Mouse (Mus musculus) left cerebral cortex, postnatal 25 days (tissue): ENCODE data around the gene Rad51b. TPM values are rescaled to one million over a fixed set of nuclear protein-coding genes. Genes with fewer than 3 reads are reported as not detected.

Source experiments
- DNase-seq, 2 experiments: peaks; one replicate each; pipeline ENCODE4 v3.0.0; 2022; ENCODE audit warnings: low spot score in 2 of 2, mixed read lengths in 1 of 2
- intact Hi-C: fragments of 180-260 bp; cut with DNase I; formaldehyde crosslinking; loops from one replicate; pipeline ENCODE4 v1.15.1; 2025
- total RNA-seq, 2 experiments: library from RNA; stranded (reverse); gene quantifications; 2 replicates each; pipeline ENCODE4 v1.2.3; 2021

Rad51b gene
- total RNA-seq, 2 experiments from 2014 or later: 0.32 TPM; not detected in 1

- no peak for DNase-seq
- intact Hi-C loops: no loop called here
These were observed 250.5 kb downstream of the Rad51b start for GRCm38 (mm10) chr12:79547556-79547955.

GRCm38 (mm10) chr12:79548607-79549330 is 251.7 kb downstream of the Rad51b start:
- intact Hi-C loops: no loop called here
- DNase-seq: no peak

DNA sequence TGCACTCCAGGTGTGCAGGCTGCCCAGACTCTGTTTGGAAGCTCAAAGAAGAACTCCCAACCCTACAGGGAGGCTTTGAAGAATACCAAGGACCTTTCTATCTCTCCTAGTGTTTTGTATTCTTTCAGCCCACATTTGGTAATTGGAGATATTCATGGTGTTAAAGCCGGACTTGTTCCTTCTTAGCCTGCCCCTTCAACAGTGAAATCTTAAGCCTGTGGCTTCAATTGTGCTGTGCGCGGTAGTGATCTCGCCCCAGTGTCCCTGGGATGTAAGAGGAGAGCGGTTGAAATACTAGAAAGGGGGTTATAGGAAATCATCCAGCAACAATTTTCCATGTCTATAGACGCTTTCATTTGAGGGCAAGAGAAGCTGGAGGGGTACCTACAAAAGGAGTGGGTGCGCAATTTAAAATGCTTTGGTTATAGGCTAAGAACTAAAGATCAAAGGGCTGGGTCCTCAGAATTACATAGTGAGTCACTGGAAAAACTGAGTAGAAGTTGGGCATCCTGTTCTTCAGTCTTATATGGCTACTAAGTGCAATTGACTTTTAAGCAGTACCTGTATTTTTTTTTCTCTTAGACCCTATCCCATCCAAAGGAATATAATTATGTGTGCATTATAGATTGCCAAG is 253.1 kb downstream of the Rad51b start:
- DNase-seq: no peak
- intact Hi-C loops: loop anchor here (5.0 kb wide), 1 partner anchor 333 kb away; no protein-coding TSS in a partner anchor

- intact Hi-C loops: loop anchor here (5.0 kb wide), 1 partner anchor 334 kb away; no protein-coding TSS in a partner anchor
- DNase-seq: no peak
These were observed 254.2 kb downstream of the Rad51b start for GRCm38 (mm10) chr12:79551274-79551673.

- no peak for DNase-seq
- intact Hi-C loops: loop anchor here (5.0 kb wide), 1 partner anchor 336 kb away; no protein-coding TSS in a partner anchor
These were observed 256.0 kb downstream of the Rad51b start for GRCm38 (mm10) chr12:79553056-79553455.

DNA sequence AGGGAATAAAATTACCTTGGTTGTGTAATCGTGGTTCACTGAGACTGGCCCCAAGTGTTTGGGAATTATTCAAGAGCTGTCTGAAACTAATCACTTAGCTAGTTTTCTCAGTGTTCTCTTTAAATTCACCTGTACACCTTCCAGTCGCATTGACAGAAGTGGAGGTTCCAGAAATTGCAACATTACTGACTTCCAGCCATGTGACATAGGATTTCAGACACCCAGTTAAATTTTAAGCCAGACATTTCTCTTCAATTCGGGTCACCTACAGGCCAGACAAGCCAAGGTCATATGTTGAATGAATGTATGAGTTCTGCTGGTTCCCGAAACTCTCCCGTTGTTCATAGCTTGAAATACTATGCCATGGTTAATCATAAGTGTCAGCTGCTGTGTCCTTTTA is 260.8 kb downstream of the Rad51b start:
- no peak for DNase-seq
- intact Hi-C loops: no loop called here

DNA sequence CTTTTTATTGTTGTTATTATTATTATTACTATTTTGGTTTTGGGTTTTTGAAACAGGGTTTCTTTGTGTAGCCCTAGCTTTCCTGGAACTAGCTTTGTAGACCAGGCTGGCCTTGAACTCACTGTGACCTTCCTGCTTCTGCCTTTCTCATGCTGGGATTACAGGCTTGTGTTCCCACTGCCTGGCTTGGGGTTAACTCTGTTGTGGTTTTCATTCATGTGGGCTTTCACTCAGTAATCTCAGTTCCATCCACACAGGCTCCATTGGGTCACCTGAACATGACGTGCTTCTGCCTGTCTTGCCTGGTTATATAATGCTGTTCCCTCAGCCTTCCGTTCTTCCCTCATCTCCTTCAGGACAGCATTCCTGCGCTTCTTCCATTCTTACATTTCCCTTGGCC is 261.6 kb downstream of the Rad51b start:
- DNase-seq: no peak
- intact Hi-C loops: no loop called here

DNA sequence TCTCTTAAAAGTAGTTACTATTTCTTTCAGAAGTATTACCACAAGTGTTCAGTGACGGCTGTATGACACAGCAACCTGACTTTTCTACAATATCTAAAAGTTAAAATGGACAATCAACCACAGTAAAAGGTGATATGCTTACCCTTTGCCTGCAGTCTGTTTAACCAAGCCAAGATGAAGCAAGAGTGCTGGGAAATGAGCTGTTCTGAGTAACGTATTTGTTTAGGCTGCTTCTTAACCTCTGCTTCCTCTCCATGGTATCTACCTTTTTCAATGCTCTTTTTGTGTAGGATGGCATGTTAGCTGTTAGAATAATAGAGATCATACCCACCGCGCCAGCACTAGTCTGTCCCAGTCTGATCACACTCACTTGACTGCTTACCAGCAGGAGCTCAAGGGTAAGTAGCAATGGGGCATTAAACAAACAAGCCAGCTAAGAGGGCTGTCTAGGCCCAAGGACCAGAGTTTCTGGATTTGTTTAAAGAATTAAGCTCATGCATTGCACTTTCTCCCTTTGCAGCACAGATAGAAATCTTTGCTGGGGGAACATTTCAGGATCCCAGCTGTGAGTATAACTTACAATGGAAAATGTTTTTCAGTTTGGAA is 262.4 kb downstream of the Rad51b start:
- intact Hi-C loops: no loop called here
- DNase-seq: no peak

DNA sequence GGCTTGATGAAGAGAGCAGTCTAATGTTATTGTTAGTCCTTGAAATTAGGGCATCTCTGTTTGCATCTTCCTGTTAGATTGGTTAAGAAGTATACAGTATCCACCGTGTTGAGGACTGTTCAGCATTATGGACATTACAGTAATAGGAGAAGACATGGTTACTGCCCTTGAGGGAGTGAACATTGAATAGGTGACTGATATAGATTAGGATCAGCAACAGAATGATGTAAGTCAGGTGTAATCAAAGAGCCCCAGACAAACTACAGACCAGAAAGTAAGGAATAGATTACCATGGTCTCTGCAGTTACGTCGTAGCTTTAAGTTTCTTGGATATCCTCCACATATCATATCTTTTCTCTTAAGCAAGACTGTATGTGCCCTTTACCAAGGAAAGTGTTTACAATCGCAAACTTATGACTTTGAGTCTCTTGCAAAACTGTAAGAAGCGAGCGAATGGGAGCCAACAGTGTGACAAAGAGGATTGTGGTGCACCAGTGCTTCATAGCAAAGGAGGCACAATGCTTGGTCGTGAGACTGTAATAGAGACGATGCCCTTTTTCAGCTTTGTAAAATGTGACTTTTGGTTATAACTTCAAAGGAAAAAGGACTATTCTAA is 263.1 kb downstream of the Rad51b start:
- intact Hi-C loops: no loop called here
- DNase-seq: no peak

GRCm38 (mm10) chr12:79560893-79561292 is 263.8 kb downstream of the Rad51b start:
- intact Hi-C loops: no loop called here
- no peak for DNase-seq

GRCm38 (mm10) chr12:79574159-79575040 is 277.3 kb downstream of the Rad51b start:
- intact Hi-C loops: no loop called here
- no peak for DNase-seq

- intact Hi-C loops: no loop called here
- DNase-seq: no peak
These were observed 278.0 kb downstream of the Rad51b start for GRCm38 (mm10) chr12:79575041-79575541.

DNA sequence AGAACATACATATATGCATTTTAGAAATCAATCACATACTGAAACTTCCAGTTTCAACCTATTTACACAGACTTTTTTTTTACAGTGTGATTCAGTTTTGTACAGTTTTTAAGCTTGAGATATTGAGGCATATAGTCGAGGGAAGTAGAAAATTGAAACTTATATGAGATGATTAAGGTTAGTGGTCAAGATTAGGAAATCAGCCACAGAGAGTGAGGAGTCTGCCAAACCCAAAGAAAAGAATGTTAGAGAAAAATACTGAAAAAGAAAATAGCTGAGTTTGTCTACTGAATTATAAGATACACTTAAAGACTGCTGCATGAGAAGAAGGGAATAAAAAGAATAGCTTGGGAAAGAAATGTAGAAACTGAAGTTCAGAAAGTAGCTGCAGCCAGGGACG is 280.4 kb downstream of the Rad51b start:
- intact Hi-C loops: no loop called here

DNA sequence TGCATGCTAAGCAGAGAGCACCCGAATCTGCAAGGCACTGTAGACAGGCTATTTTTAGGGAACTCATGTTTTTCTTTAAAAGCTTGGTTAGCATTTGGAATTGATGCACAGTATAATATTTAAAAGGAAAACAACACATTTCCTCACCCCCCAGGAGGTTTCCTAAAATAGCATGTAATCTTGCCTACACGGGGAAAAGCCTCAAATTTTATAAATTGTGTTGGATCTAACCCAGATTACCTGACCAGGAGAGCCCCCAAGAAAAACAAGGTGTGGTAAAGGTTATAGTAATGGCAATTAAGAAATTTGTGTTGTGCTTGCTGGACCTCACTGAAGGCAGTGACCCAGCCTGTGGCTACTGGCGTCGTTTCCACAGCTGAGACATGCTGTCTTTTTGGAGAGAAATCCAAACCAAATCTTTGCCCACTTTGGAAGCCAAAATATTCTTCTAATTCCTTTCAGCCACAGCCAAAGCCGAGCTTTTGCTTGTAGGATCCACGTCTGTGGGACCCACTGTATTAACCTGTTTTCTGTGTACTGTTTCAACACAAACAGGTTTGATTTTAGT is 282.0 kb downstream of the Rad51b start:
- intact Hi-C loops: no loop called here
- DNase-seq: no peak

More for the DNA sequence above, 280.4 kb downstream of the Rad51b start:
- no peak for DNase-seq

DNA sequence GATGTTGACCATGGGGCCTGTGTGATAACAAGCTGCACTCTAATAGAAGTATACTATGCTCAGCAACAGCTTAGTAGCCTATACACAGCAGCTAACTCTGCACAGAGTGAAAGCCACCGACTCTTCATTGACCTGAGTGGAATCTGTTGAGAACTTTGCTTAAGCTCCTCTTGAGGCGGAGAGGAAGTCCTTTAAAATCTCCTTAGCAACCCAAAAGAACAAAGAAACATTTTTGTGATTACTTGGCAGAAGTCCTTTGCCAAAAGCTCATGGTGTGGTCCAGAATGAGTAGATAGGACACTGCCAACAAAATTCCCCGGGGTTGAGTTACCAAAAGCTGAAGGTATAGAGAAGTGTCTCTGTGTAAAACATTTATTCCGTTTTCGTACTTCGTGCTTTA is 282.8 kb downstream of the Rad51b start:
- intact Hi-C loops: no loop called here
- no peak for DNase-seq

DNA sequence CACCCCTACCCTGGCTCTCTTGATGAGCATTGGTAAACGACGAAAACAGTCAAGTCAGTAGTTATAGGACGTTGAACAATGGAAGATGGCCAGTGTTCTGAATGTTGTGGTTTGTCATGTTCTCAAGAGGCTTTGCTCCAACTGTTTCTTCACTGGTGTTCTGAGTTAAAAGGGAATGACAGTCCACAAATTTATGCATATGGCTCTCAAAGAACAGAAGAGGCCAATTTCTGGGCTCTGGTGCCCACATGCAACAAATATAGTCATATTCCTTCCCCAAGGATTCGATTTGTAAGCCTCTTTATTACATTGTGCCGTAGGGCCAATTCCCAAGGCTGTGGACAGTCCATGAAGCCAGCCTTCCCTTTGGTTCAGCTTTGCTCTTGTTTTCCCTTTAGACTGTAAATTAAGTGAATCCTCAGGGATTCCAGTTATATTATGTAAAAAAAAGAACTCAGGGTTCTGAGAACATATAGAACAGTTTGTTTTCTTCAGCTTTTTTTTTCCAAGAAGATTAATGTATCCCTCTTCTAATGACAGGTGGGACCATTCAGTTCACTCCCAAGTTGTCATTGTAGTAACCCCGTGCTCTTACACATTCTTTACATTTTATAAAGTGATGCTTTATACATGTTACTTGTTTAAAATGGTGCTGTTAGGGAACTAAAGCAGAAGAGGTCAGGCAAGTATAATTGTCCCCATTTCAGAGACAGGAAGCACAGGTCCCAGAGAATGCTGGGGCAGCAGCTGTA is 287.6 kb downstream of the Rad51b start:
- no peak for DNase-seq
- intact Hi-C loops: no loop called here

DNA sequence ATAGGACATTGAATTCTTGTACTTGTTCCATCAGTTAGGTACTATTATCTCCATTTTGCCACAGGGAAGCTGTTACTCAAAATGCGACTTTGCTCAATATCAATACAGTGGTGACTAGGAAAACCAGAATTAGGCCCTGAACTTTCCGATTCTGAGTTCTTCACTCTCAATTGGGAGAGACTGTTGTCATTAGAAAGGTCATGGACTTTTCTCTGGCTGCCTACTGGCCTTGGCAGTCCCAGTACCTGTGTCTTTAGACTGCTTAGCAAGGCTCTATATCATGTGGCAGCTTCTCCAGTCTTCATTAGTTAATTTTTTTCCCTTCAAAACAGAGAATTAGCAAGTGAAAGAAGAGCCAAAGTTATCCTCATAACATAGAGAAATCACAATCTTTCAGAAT is 288.3 kb downstream of the Rad51b start:
- no peak for DNase-seq
- intact Hi-C loops: no loop called here

GRCm38 (mm10) chr12:79588831-79589230 is 291.7 kb downstream of the Rad51b start:
- DNase-seq: no peak
- intact Hi-C loops: no loop called here
